Mouse (Mus musculus): Measurements from ENCODE around the gene Gstp2. TPM values are rescaled to one million over a fixed set of nuclear protein-coding genes. Genes with fewer than 3 reads are reported as not detected.
"Not testable (repeated sequence)": the region's sequence is repeated elsewhere in the genome, so short reads cannot be mapped to it uniquely, and the experiment has no call there.

The Gstp2 gene
- total RNA-seq, 2 experiments from 2014 or later = 40.5 to 55.2 TPM

DNA sequence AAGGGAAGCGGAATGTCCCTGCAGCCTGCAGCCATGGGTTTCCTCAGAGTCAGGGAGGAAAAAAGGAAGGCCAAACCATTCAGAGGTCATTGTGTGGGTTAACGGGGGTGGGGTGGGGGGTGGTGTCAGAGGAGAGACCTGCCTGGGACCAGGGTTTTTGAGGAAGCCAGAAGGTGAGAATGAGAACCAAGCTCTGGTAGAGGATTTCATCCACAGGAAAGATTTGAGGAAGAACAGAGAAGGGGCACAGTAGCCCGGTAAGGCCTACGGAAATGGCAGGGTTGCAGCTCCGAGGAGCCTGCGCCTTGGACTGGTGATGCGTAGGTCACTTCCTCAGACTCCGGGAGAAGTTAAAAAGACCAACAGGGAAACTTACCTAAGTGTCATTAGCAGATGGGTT lies 24.9 kb upstream of the Gstp2 start:
- DNase-seq (ENCODE audit: low spot score in 2 of 2) = no peak

DNA sequence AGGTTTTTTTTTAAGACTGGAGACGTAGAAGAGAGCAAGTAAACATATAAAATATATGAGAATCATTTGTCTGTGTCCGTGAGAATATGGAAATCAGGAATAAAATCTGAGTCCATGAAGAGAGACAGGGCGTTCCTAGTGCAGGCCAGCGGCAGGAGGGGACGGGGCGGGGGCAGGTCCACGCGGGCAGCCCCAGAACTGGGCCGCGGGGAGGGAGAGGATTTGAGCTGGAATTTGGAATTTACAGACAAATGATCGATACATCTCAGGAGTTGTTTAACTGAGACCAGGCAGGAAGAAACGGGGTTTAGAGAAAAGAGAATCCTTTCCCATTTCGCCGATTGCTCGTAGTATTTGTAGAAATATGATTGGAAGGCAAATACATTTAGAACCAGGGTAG lies 24.5 kb upstream of the Gstp2 start:
- no peak for DNase-seq (ENCODE audit: low spot score in 2 of 2)

DNA sequence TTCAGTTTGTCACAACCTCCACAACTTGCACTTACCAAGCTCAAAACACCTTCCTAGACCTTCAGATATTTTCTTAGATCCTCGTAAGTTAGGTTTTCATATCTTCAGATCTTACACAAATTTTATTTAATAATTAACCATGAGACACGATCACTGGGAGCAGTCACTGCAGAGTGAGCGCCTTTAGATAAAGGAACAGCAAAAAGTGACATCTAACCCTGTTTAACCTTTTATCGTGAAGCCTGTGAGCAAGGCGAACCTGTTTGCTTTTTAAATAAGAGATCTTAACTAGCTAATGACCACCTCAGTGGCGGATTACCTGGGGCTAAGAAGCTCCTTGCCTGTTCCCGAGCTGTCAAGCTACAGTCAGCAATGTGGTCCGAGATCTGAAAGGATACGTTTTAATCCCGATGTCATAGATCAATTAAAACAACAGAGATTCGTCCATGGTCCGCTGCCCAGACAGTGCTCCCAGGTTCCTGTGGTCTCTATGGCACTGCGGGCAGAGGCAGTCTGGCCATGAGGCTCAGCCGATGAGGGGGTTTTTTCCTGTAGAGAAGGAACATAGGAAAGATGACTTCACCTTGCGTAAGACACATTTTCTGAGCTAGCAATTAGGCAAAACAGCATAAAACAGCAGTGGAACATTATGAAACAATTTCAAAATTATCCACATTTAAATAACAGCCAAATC lies 23.0 kb upstream of the Gstp2 start:
- no peak for DNase-seq (ENCODE audit: low spot score in 2 of 2)

DNA sequence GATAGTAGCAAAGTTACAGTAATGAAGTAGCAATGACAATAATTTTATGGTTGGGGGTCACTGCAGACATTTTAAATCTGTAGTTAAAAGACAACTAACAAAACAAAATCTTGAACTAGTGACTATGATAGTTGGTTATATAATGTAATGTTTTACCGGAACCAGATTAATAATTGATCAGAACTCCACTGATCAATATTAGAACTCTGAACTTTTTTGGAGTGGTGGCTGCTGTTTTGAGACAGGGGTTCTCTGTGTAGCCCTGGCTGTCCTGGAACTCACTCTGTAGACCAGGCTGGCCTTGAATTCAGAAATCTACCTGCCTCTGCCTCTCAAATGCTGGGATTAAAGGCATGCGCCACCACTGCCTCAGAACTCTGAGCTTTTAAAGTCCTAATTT lies 22.4 kb upstream of the Gstp2 start:
- not testable (repeated sequence) for DNase-seq (ENCODE audit: low spot score in 2 of 2)

DNA sequence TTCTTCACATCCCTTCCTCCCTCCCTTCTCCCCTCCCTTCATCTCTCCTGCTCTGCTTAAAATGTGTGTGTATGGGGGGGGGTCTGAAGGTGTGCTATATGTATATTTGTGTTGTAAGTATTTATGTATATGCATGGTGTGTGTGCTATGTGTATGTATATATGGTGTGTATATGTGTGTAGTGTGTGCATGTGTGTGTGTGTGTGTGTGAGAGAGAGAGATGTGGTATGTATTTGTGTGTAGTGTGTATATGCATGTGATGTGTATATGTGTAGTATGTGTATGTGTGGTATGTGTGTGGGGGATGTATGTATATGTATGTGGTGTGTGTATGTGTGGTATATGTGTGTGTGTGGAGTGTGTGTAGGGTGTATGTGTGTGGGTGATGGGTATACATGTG lies 21.1 kb upstream of the Gstp2 start:
- no peak for DNase-seq (ENCODE audit: low spot score in 2 of 2)

DNA sequence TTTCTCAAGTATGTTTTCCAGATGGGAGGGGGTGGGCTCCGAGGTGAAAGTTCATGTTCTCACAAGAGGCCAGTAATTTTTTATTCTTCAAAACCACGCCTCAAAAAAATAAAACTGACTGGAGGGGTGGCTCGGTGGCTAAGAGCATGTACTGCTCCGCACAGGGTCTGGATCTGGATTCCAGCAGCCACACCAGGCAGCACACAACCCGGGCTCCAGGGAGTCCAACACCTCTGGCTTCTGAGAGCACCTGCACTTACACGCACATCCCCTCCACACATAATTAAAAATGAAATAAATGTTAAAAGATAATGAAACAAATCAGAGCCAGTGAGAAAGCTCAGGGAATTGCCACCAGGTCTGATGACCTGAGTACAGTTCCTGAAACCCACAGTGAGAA lies 20.5 kb upstream of the Gstp2 start:
- DNase-seq (ENCODE audit: low spot score in 2 of 2) = no peak

DNA sequence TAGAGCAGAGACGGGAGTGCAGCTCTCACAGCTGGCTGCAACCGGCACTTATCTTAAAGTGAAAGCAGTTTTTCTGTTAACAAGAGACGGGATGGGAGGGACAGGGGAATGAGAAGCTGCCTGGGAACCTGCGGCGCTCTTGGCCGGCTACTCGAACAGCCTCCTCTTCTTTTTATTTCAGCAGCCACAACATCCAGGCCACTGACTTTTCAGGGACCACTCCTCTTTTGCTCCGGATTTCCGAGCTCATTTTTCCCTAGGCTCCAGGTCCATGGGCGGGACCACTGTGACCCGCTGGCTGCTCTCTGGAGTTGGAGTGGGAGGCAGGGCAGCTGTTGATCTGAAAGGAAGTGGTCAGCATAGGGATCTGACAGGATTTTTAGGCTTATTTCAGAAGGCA lies 18.7 kb upstream of the Gstp2 start:
- not testable (repeated sequence) for DNase-seq (ENCODE audit: low spot score in 2 of 2)

DNA sequence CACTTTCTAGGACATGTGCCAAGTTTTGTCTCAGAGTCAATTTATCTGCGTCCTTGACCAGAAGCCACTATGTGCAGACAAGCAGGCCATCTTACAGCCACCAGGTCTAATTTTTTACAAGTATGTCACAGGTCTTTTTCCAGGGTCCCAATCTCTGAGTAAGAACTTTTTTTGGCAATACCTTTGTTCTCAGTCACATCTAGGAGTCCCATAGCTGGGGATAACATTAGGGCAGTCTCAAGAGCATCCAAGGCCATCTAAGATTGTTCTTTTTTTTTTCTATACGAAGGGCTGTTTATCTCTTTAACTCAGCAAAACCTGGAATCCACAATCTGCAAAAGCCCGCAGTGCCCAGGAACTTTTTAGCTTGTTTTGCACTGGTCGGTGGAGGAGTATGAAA lies 17.5 kb upstream of the Gstp2 start:
- not testable (repeated sequence) for DNase-seq (ENCODE audit: low spot score in 2 of 2)

DNA sequence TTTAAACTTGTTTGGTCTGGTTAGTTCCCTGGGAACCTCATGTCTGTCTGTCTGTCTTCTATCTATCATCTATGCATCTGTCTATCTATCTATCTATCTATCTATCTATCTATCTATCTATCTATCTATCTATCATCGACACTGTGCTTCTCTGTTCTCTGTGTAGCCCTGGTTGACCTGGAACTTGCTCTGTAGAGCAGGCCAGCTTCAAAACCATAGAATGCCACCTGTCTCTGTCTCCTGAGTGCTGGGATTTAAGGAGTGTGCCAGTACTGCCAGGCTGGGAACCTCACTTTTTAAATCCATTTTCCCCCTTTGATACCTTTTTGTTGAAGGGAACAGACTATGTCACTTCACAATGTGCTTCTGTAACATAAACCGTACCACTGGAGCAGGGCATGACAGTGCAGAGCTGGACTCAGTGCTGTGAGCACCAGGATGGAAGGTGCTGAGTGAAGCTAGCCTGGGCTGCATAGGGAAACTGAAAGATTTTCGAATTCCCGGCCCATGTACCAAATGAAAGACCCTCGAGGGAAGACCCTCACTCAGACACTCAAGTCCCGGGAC lies 15.2 kb upstream of the Gstp2 start:
- DNase-seq (ENCODE audit: low spot score in 2 of 2) = no peak

DNA sequence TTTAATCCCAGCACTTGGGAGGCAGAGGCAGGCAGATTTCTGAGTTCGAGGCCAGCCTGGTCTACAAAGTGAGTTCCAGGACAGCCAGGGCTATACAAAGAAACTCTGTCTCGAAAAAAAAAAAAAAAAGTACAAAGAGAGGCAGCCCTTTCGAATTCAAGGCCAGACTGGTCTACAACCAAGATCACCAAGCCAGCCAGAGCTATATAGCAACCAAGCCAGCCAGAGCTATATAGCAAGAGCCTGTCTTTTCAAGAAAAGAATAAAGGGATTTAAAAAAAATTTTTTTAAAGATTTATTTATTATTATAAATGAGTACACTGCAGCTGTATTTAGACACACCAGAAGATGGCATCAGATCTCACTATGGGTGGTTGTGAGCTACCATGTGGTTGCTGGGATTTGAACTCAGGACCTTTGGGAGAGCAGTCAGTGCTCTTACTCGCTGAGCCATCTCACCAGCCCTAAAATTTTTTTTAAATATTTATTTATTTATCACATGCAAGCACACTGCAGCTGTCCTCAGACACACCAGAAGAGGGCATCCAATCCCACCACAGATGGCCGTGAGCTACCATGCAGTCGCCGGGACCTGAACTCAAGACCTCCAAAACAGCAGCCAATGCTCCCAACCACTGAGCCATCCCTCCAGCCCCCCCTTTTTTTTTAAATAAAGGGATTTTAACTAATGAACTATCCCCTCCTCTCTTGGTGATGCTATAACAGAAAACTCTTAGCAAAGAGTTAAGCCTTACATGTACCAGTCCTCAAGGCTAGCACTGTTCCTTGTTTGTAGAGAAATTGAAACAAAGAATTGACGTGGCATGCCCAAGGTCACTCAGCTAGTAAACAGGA lies 14.4 kb upstream of the Gstp2 start:
- not testable (repeated sequence) for DNase-seq (ENCODE audit: low spot score in 2 of 2)

DNA sequence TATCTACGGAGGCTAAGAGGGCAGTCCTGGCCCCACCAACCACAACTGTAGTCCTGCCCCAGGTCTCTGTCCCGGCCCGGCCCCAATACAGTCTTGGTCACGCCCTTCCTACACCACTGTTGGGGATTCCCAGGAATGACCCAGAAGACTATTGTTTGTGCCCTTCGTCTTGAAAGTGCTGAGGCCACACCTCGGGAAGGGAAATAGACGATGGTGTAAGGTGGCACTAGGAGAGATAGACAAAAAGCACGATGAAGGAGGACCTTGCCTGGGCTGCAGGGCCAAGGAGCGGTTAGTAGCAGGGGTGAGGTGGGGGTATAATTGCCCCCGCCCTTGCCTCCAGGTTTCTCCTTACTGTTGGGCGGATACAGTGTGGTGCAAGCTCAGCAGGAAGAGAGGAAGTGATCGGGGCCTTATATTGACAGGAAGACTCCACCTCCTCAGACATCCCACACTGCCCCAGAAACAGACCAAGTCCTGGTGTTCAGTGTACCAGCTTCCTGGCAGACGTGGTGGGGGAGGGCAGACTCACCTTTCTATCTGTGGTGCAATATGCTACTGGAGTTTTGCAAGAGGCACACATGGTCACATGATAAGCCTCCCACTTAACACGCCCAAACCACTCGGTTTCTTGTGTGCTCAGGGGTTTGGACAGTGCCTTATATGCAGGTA lies 13.4 kb upstream of the Gstp2 start, which contains the start of gene Gstp3:
Gstp3 (minus strand) TSS at position 501 of the 672 bp plus-strand sequence.
- DNase-seq (ENCODE audit: low spot score in 2 of 2) = no peak

DNA sequence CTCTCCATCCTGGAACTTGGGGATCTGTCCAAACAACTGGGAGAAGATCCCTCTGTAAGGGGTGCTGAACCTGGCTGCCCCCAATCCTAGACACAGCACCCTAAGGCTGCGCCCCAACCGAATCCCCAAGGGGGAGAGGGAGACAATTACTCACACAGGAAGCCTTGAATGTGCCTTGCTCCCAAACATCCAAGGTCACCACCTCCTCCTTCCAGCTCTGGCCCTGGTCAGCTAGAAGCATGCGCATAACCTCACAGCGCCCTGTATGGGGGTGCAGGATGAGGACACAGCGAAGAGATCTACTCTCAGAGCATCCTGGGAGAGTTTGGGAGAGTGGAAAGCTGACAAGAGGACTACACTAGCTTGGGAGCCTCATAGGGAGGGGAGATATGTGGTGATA lies 12.8 kb upstream of the Gstp2 start:
- no peak for DNase-seq (ENCODE audit: low spot score in 2 of 2)

DNA sequence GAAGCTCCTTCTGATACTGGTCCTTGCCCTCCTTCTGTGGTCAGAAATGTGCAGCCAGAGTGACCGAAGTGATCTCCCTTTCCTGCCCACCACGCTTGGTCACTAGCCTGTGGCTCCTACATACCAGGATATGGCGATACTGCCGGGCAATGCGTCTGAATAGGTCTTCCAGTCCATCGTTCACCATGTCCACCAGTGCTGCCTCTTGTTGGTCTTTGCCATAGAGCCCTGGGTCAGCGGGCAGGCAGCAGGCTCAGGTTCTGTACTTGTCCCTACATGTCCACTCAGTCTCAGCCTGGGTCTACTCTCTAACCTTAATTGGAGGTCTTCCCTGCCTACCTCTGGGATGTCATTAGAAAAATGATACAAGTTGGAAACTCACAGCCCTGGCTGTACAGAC lies 12.1 kb upstream of the Gstp2 start:
- DNase-seq (ENCODE audit: low spot score in 2 of 2) = no peak

DNA sequence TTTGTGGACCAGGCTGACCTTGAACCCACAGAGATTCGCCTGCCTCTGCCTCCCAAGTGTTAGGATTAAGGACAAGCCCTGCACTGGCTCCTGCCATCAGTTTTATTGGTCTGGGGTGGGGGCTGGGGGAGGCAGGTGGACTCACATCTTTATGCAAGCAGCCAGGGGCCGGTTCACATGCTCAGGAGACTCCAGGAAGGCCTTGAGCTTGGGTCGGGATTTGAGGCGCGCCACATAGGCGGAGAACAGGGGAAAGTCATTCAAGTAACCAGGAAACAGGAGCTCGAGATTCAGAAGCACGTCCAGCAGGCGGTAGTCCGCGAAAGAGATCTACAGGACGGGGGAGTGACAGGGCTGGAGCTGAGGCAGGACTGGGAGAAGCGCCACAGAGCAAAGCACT lies 11.6 kb upstream of the Gstp2 start:
- no peak for DNase-seq (ENCODE audit: low spot score in 2 of 2)

DNA sequence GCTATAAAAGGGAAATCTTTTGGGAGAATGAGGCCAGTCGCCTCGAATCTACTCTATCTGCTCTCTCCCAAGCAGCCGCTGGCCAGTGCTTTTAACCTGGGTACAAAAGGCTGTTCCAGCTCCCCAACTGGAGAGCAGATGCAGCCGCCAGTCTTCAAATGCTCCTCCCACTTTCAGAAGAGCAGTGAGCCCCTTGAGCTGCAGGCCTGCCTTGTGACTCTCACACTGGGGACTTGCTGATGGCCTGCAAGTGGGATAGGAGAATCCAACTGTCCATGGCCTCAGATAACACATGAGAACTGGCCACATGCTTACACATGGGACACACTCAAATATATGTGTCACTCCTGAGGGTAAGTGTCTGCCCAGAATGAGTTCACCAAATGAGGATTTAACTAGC lies 10.9 kb upstream of the Gstp2 start:
- DNase-seq (ENCODE audit: low spot score in 2 of 2) = no peak

DNA sequence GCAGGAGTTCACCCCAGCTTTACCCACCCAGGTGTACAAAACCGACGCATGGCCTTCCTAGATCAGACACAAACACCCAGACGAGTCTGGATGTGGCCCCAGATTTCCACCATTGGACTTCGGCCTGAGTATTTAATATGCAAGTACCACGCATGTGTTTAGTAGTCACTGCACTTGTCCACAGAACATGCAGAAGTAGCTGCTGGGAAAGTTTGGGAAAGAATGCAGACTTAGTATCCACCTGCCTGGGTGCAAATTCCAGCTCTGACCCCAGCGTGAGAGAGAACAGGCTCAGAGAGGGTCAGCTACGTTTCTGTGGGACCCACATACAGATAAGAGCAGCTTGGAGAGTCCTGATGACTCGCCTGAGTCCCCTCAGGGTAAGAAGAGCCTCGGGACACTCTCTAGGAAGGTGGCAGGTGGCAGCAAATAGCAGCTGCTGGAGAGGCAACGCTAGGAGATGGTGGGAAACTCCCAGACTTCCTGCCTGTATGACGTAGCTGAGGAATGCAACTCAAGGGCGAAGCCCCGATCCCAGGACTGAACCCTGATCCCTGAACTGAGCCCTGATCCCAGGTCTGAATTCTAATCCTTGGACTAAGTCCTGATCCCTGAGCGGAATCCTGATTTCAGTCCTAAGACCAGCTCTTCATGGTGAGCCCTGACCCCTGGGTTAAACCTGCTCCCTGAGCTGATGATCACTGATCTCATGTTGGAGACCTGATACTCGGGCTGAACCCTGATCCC lies 10.3 kb upstream of the Gstp2 start:
- DNase-seq (ENCODE audit: low spot score in 2 of 2) = no peak

DNA sequence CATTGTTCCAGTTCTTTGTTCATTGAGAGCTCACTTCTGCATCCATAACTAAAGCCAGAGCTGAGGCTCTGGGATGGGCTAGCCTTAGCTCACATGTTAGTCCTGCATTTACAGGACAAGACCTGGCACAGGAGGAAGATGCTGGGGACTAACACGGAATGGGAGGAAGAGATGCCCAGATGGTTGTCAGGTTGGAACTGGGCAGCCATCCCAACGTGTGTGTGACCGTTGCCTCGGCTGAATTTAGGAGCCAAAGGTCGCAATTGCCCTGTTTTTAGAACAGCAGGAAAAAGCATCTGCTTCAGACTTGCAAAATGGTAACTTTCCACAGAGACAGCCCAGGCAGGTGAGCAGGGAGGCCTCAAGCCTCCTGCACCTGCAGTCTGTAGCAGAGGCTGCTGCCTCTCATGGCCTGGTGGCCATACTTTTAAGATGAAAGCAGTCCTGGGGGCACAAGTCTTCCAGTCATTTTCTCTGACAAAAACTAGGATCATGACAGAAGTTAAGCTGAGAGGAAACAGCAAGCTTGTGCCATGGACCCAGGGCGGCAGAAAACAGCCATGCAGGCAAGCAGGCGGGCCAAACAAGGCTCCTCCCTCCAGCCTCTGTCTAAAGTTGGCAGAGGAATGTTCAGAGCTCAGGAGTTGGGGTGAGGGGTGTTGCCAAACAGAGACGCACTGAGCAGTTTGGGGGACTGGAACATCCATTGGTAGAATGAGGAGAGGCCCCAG lies 9.6 kb upstream of the Gstp2 start:
- DNase-seq (ENCODE audit: low spot score in 2 of 2) = no peak

DNA sequence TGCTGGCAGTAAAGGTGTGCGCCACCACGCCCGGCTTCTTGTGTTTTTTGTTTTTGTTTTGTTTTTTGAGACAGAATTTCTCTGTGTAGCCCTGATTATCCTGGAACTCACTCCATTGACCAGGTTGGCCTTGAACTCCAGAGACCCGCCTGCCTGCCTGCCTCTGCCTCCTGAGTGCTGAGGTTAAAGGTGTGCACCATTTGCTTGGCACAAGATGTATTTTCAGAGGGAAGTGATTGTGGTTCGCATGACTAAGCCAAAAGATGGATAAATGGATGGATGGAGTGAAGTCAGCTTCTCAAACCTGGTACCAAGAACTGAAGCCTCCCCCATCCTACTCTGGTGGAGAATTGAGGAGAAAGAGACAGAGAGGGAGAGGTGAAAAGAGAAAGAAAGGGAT lies 8.8 kb upstream of the Gstp2 start:
- DNase-seq (ENCODE audit: low spot score in 2 of 2) = no peak

DNA sequence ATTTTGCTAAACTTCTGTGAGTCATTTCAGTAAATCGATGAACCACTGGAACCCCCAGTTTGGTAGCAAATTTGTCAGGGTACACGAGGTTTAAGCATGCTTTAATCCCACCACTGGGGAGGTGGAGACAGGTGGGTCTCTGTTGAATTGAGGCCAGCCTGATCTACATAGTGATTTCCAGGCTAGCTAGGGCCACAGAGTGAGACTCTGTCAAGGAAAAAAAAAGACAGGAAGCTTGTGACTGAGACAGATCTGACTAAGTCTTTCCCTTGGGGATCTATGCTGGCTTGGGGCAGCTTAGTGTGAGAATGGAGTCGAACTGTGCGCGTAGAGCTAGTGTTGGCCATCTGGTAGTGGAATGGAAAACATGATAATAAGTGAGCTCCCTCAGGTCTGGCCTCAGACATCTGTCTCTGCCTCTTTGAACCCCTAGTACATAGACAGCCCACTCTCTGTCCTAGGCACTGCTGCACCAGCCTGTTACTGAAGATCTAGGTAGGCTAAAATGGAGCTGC lies 6.8 kb upstream of the Gstp2 start:
- no peak for DNase-seq (ENCODE audit: low spot score in 2 of 2)
